Mouse (Mus musculus) frontal cortex, postnatal 10 days (tissue): ENCODE data around the gene Wdr54.

Source experiments
- DNase-seq, 2 experiments: peaks; one replicate each; pipeline ENCODE4 v3.0.0; 2022; ENCODE audit warnings: low spot score in 2 of 2, mixed read lengths in 1 of 2

The Wdr54 gene

GRCm38 (mm10) chr6:83131469-83132034, 24.6 kb downstream of the Wdr54 start:
- DNase-seq: no peak

GRCm38 (mm10) chr6:83127419-83127818, 28.8 kb downstream of the Wdr54 start:
- no peak for DNase-seq

DNA sequence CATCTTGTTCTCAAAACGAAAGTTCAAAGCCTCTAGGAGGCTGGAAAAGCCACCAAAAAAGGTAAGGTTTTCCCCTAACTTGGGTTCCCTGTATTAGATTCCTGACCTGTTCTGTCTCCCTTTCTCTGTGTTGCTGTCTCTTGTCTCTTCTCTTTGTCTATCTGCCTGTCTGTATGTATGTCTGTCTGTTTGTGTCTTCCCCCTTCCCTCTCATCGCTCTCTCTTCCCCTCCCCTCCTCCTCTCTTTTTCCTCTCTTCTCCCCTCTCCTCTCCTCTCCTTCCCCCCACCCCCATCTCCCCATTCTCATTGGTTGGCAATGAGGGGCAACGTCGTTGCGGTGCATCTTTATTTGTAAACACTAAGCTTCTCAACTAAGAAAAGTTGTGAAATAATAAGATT, 30.9 kb downstream of the Wdr54 start, which contains the start of gene Ino80b:
Gene Ino80b, minus strand, starts transcription at position 101 of the 400 bp plus-strand sequence.
- DNase-seq: no peak

- DNase-seq: peak; percentile 86 to 87
These were observed 31.3 kb downstream of the Wdr54 start for GRCm38 (mm10) chr6:83124851-83125312.

- no peak for DNase-seq
These were observed 33.2 kb downstream of the Wdr54 start for GRCm38 (mm10) chr6:83122961-83123360.

- peak in 1 of 2 experiments; percentile 25 for DNase-seq
These were observed 34.1 kb downstream of the Wdr54 start for GRCm38 (mm10) chr6:83121863-83122710.

- peak; percentile 95 to 98 for DNase-seq
These were observed 35.0 kb downstream of the Wdr54 start, which contains the start of gene Wbp1 for GRCm38 (mm10) chr6:83120930-83121862. TSS of gene Wbp1 (minus strand) at chr6:83121559.

DNA sequence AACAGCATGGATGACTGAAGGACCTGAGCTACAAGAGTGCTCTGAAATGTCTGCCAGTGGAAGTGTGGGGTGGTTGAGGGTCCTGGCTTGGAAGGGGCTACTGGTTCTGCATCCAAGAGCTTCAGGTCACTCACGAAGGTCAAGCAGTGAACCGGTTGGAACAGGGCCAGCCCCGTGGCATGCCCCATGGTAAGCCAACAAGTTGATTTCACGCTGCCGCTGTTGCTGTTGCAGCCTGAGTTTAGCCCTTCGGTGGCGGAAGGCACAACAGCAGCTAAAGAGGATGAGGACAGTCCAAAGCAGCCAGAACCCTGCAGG, 36.5 kb downstream of the Wdr54 start:
- DNase-seq: no peak

GRCm38 (mm10) chr6:83118825-83119733, 37.1 kb downstream of the Wdr54 start:
- DNase-seq: no peak

DNA sequence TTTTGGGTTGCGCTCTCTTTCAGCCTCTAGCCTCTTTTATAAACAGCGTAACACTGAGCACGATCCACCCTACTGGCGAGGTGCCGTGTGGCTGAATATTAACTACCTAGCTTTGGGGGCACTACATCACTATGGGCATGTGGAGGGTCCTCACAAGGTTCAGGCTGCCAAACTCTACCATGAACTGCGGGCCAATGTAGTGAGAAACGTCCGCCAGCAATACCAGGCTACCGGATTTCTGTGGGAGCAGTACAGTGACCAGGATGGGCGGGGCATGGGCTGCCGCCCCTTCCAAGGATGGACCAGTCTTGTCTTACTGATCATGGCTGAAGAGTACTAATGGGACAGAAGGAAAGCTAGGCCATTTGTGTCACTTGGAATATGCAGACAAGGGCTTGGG, 37.8 kb downstream of the Wdr54 start:
- DNase-seq: no peak

GRCm38 (mm10) chr6:83117616-83118015, 38.6 kb downstream of the Wdr54 start:
- no peak for DNase-seq

GRCm38 (mm10) chr6:83117165-83117438, 39.1 kb downstream of the Wdr54 start:
- DNase-seq: no peak

- DNase-seq: no peak
These were observed 39.6 kb downstream of the Wdr54 start for GRCm38 (mm10) chr6:83116373-83117164.

- no peak for DNase-seq
These were observed 40.4 kb downstream of the Wdr54 start for GRCm38 (mm10) chr6:83115682-83116372.

GRCm38 (mm10) chr6:83115011-83115671, 41.1 kb downstream of the Wdr54 start, which contains the start of gene Mogs:
TSS of gene Mogs (plus strand) at chr6:83115496.
- DNase-seq: peak; percentile 82 to 92

DNA sequence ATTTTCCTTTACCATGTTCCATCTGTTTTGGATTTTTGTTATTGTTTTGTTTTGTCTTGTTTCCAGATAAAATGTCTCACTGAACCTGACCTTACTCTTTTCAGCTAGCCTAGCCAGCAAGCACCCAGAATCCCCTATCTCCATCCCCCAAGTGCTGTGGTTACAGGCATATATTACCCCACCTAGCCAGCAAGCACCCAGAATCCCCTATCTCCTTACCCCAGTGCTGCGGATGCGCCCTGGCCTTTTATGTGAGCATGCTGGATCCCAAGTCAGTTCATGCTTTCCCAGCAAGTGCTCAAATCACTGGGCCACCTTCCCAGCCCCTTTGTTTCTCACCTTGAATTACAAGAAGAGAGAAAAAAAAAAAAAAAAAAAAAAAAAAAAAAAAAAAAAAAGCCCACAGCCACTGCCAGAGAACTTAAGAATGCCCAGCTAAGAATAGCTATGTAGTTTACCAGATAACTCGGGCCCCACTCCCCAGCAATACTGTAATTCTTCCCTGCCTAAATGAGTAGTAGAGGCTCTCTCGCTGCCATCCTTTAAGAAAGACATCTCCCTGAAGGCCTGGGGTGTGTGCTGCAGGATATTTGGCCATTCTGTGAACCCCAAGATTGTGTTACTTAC, 44.6 kb downstream of the Wdr54 start:
- DNase-seq: no peak

DNA sequence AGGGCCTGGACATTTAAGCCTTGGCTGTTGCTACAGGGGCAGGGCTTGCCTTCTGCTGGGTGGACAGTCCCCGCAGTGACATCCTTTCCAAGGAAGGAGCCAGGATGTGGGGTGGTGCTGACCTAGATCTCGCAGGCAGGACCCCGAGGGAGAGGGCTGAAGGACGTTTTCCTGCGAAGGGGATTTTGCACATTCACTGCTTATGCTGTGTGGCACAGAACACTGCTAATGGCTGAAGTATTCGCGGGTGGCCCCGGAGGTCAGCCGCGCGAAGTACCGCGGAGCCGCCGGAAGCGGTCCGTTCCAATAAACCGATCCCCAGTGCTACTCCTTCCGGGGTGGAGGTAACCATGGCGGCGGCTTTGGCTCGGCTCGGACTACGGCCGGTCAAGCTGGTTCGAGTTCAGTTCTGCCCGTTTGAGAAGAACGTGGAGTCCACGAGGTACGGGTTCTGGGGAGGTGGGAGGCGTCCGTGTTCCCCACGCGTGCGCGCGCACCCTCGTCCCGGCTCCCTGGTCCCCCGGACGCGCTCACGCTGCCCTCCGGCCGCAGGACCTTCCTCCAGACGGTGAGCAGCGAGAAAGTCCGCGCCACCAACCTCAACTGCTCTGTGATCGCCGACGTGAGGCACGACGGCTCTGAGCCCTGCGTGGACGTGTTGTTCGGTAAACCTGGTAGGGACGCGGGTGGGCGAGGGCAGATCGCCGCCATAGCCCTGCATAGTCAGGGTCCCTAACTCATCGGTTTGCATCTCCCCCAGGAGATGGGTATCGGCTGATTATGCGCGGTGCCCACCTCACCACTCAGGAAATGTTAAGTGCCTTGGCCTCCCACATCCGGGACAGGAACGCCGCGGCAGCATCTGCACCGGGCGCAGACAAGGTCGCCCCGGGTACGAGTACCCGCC, 47.2 kb downstream of the Wdr54 start, which contains the start of gene Mrpl53:
Gene Mrpl53, plus strand, starts transcription at position 279 of the 907 bp plus-strand sequence.
- peak; percentile 72 to 78 for DNase-seq
